Mouse (Mus musculus) macrophage (primary cell): Measurements from ENCODE around the gene Tspear. TPM values are rescaled to one million over a fixed set of nuclear protein-coding genes. Genes with fewer than 3 reads are reported as not detected.

Experiments
- H3K27ac ChIP-seq: fragments of 350-480 bp; formaldehyde crosslinking; 2 replicates; pipeline ENCODE4 v1.9.0; 2021
- H3K36me3 ChIP-seq: fragments of 350-480 bp; formaldehyde crosslinking; 2 replicates; pipeline ENCODE4 v1.9.0; 2021; ENCODE audit errors: inconsistent target
- H3K4me3 ChIP-seq: fragments of 350-480 bp; formaldehyde crosslinking; 2 replicates; pipeline ENCODE4 v1.9.0; 2021; ENCODE audit errors: inconsistent target
- H3K79me2 ChIP-seq: fragments of 350-480 bp; formaldehyde crosslinking; 2 replicates; pipeline ENCODE4 v1.9.0; 2021; ENCODE audit errors: inconsistent target
- WGBS: methylation state at CpG from one replicate; pipeline ENCODE4 v1.1.7; 2026; ENCODE audit warnings: inconsistent platforms; ENCODE audit not compliant: missing documents; 5-methylcytosine and 5-hydroxymethylcytosine counted together
- polyA plus RNA-seq: library from polyadenylated mRNA; stranded (reverse); fragments of 250-400 nt; gene quantifications from 3 replicates; pipeline ENCODE4 v1.2.4, GENCODE M21; 2018; ENCODE audit warnings: inconsistent platforms
- total RNA-seq, 78 experiments: library from RNA; depleted of rRNA; stranded (reverse); fragments of 250-400 nt; gene quantifications; 1 replicate in 9 of 78; 2 replicates in 24 of 78; 3 replicates in 43 of 78; 4 replicates in 2 of 78; pipeline ENCODE4 v1.2.4; 2018; ENCODE audit warnings: inconsistent platforms in 56 of 78

Gene Tspear
- total RNA-seq (2018; cell fraction: chromatin; rRNA removed): not detected
- not detected for total RNA-seq (2018; cell fraction: cytosol; rRNA removed)
- not detected for total RNA-seq (2018; cell fraction: nucleus; rRNA removed)
- not detected in 3 replicates for polyA plus RNA-seq

- Histone ChIP-seq H3K36me3 (no peaks in the 10 kb centered on the region), H3K27ac (no peak within 1 kb of the TSS)
- 17% methylated on average over 22 of the region's 22 CpGs for WGBS
These were observed at the start of gene Tspear for GRCm38 (mm10) chr10:77685895-77686664. Gene Tspear (plus strand): TSS chr10:77686569.

GRCm38 (mm10) chr10:77638956-77639355 is 47.4 kb upstream of the Tspear start:
- Histone ChIP-seq H3K27ac (no peak overlapping the region), H3K36me3 (peaks cover 60% of the 10 kb centered on the region), H3K79me2 (peaks cover 76% of the 10 kb centered on the region), H3K4me3 (no peak overlapping the region)
- WGBS: 95% methylated on average over 6 of the region's 6 CpGs

More at GRCm38 (mm10) chr10:77685895-77686664, at the start of gene Tspear:
- no peak within 1 kb of the TSS for H3K4me3 ChIP-seq
- no peaks in the 10 kb centered on the region for H3K79me2 ChIP-seq

GRCm38 (mm10) chr10:77643160-77643559 is 43.2 kb upstream of the Tspear start:
- 42% methylated on average over 7 of the region's 7 CpGs for WGBS
- no peak overlapping the region for H3K27ac ChIP-seq
- peaks cover 62% of the 10 kb centered on the region for H3K36me3 ChIP-seq

GRCm38 (mm10) chr10:77645571-77645970 is 40.8 kb upstream of the Tspear start:
- Histone ChIP-seq H3K4me3 (no peak overlapping the region), H3K36me3 (peaks cover 53% of the 10 kb centered on the region), H3K27ac (no peak overlapping the region), H3K79me2 (peaks cover 10% of the 10 kb centered on the region; the same call in 1 of the 2 replicates)
- WGBS: 50% methylated on average over 5 of the region's 5 CpGs

More at GRCm38 (mm10) chr10:77643160-77643559, 43.2 kb upstream of the Tspear start:
- Histone ChIP-seq H3K79me2 (peaks cover 34% of the 10 kb centered on the region), H3K4me3 (no peak overlapping the region)

GRCm38 (mm10) chr10:77647461-77647860 is 38.9 kb upstream of the Tspear start:
- 37% methylated on average over 1 of the region's 1 CpGs for WGBS
- Histone ChIP-seq H3K27ac (no peak overlapping the region), H3K79me2 (no peaks in the 10 kb centered on the region), H3K36me3 (peaks cover 38% of the 10 kb centered on the region), H3K4me3 (no peak overlapping the region)

- no peaks in the 10 kb centered on the region for H3K79me2 ChIP-seq
- H3K36me3 ChIP-seq: peaks cover 34% of the 10 kb centered on the region
- WGBS: 93% methylated on average over 8 of the region's 8 CpGs
- H3K4me3 ChIP-seq: no peak overlapping the region
- no peak overlapping the region for H3K27ac ChIP-seq
These were observed 38.5 kb upstream of the Tspear start for GRCm38 (mm10) chr10:77647901-77648300.

GRCm38 (mm10) chr10:77652046-77652445 is 34.3 kb upstream of the Tspear start:
- Histone ChIP-seq H3K79me2 (no peaks in the 10 kb centered on the region), H3K36me3 (no peaks in the 10 kb centered on the region), H3K27ac (no peak overlapping the region), H3K4me3 (no peak overlapping the region)
- 90% methylated on average over 9 of the region's 9 CpGs for WGBS

GRCm38 (mm10) chr10:77658286-77658994 is 27.9 kb upstream of the Tspear start:
- no peaks in the 10 kb centered on the region for H3K36me3 ChIP-seq

GRCm38 (mm10) chr10:77663949-77664665 is 22.3 kb upstream of the Tspear start:
- Histone ChIP-seq H3K27ac (no peak overlapping the region), H3K36me3 (no peaks in the 10 kb centered on the region), H3K79me2 (no peaks in the 10 kb centered on the region), H3K4me3 (no peak overlapping the region)
- 48% methylated on average over 42 of the region's 43 CpGs for WGBS

More at GRCm38 (mm10) chr10:77658286-77658994, 27.9 kb upstream of the Tspear start:
- Histone ChIP-seq H3K27ac (no peak overlapping the region), H3K79me2 (no peaks in the 10 kb centered on the region), H3K4me3 (no peak overlapping the region)
- WGBS: 84% methylated on average over 15 of the region's 15 CpGs

- Histone ChIP-seq H3K27ac (no peak overlapping the region), H3K36me3 (no peaks in the 10 kb centered on the region), H3K4me3 (no peak overlapping the region), H3K79me2 (no peaks in the 10 kb centered on the region)
- 88% methylated on average over 8 of the region's 8 CpGs for WGBS
These were observed 20.0 kb upstream of the Tspear start for GRCm38 (mm10) chr10:77666342-77666741.

- 75% methylated on average over 4 of the region's 4 CpGs for whole genome bisulfite sequencing
- H3K27ac ChIP-seq: no peak overlapping the region
- H3K79me2 ChIP-seq: no peaks in the 10 kb centered on the region
- H3K4me3 ChIP-seq: no peak overlapping the region
- no peaks in the 10 kb centered on the region for H3K36me3 ChIP-seq
These were observed 19.0 kb upstream of the Tspear start for GRCm38 (mm10) chr10:77667402-77667801.

- Histone ChIP-seq H3K36me3 (no peaks in the 10 kb centered on the region), H3K79me2 (no peaks in the 10 kb centered on the region), H3K4me3 (no peak overlapping the region), H3K27ac (no peak overlapping the region)
- whole genome bisulfite sequencing: 81% methylated on average over 4 of the region's 4 CpGs
These were observed 15.7 kb upstream of the Tspear start for GRCm38 (mm10) chr10:77670710-77671109.

GRCm38 (mm10) chr10:77671519-77671918 is 14.8 kb upstream of the Tspear start:
- no peaks in the 10 kb centered on the region for H3K36me3 ChIP-seq
- 50% methylated on average over 4 of the region's 4 CpGs for WGBS
- H3K79me2 ChIP-seq: no peaks in the 10 kb centered on the region
- H3K4me3 ChIP-seq: no peak overlapping the region
- H3K27ac ChIP-seq: no peak overlapping the region

- 75% methylated on average over 12 of the region's 13 CpGs for WGBS
These were observed 12.6 kb upstream of the Tspear start for GRCm38 (mm10) chr10:77673765-77674164.

More at GRCm38 (mm10) chr10:77673765-77674164, 12.6 kb upstream of the Tspear start:
- Histone ChIP-seq H3K79me2 (no peaks in the 10 kb centered on the region), H3K36me3 (no peaks in the 10 kb centered on the region), H3K27ac (no peak overlapping the region), H3K4me3 (no peak overlapping the region)
